Mouse (Mus musculus): ENCODE measurements around the gene Zbtb49. TPM values are rescaled to one million over a fixed set of nuclear protein-coding genes. Genes with fewer than 3 reads are reported as not detected.

Gene Zbtb49
- polyA plus RNA-seq, 1 experiment = 24.5 TPM

- Histone ChIP-seq H3K27ac (ENCODE audit: control insufficient read depth, insufficient read depth, low read depth, low read length) (no peak overlapping the region), H3K27me3 (ENCODE audit: control insufficient read depth, insufficient read depth, low read length) (no peaks in the 10 kb centered on the region), H3K4me3 (ENCODE audit: control insufficient read depth, low read depth, low read length) (no peak overlapping the region), H3K36me3 (ENCODE audit: control insufficient read depth, insufficient read depth, low read length) (no peaks in the 10 kb centered on the region; the same call in 1 of the 2 replicates), H3K4me1 (ENCODE audit: control insufficient read depth, insufficient read depth, low read length) (no peaks in the 10 kb centered on the region)
- TF ChIP-seq CTCF (IDR thresholded peaks at IDR 0.05; ENCODE audit: control insufficient read depth, insufficient read depth, insufficient replicate concordance, low read depth, low read length) (no peak), POLR2A (IDR thresholded peaks at IDR 0.05; ENCODE audit: control insufficient read depth, low read depth, low read length) (no peak)
Measured at GRCm38 (mm10) chr5:38152201-38153108, 67.8 kb downstream of the Zbtb49 start.

GRCm38 (mm10) chr5:38151264-38151663 is 69.0 kb downstream of the Zbtb49 start:
- Histone ChIP-seq H3K4me1 (ENCODE audit: control insufficient read depth, insufficient read depth, low read length) (0 out of 2 replicates have a peak, but pooled peaks cover 2% of the 10 kb centered on the region), H3K4me3 (ENCODE audit: control insufficient read depth, low read depth, low read length) (no peak overlapping the region), H3K27me3 (ENCODE audit: control insufficient read depth, insufficient read depth, low read length) (no peaks in the 10 kb centered on the region), H3K36me3 (ENCODE audit: control insufficient read depth, insufficient read depth, low read length) (no peaks in the 10 kb centered on the region; the same call in 1 of the 2 replicates), H3K27ac (ENCODE audit: control insufficient read depth, insufficient read depth, low read depth, low read length) (no peak overlapping the region)
- TF ChIP-seq CTCF (IDR thresholded peaks at IDR 0.05; ENCODE audit: control insufficient read depth, insufficient read depth, insufficient replicate concordance, low read depth, low read length) = no peak
- TF ChIP-seq POLR2A (IDR thresholded peaks at IDR 0.05; ENCODE audit: control insufficient read depth, low read depth, low read length) = no peak

DNA sequence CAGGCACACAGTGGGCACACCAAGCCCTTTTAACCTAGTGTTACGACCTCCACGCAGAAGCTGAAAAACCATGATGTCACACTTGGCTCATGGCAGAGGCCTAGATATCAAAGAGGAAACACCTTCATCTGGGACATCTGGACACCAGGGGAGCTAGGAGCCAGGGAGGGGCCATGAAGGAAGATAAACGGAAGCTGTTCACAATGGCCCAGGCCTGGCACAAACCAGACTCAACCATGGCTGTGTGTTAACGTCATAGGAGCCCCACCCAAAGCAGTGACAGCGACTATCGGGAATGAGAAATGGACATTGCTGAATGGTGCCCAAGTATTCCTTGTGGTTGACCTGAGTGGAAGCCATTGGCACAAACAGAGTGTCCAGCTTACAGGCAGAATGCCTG is 73.7 kb downstream of the Zbtb49 start:
- TF ChIP-seq POLR2A (IDR thresholded peaks at IDR 0.05; ENCODE audit: control insufficient read depth, low read depth, low read length) (no peak), CTCF (IDR thresholded peaks at IDR 0.05; ENCODE audit: control insufficient read depth, insufficient read depth, insufficient replicate concordance, low read depth, low read length) (no peak)
- Histone ChIP-seq H3K36me3 (ENCODE audit: control insufficient read depth, insufficient read depth, low read length) (no peaks in the 10 kb centered on the region; the same call in 1 of the 2 replicates), H3K4me1 (ENCODE audit: control insufficient read depth, insufficient read depth, low read length) (peaks cover 4% of the 10 kb centered on the region; the same call in 1 of the 2 replicates), H3K27me3 (ENCODE audit: control insufficient read depth, insufficient read depth, low read length) (no peaks in the 10 kb centered on the region), H3K27ac (ENCODE audit: control insufficient read depth, insufficient read depth, low read depth, low read length) (no peak overlapping the region), H3K4me3 (ENCODE audit: control insufficient read depth, low read depth, low read length) (no peak overlapping the region)

DNA sequence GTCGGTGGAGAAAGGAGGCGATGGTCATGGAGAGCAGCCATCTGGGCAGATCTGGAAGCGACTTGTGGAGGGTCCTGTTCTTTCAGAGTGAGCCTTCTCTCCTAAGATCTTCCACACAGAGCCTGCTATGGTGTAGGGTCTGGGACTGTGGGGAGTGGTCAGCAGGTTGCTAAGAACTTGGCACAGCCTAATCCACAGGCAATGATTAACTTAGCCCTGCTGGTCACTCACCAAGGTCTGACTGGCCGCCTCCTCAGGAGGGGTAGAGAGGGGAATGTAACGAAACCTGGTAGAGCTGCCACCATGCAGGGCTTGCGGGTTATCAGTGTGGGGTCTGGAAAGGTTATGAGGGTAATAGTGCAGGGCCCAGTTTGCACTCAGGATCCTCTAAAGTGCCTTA is 79.4 kb downstream of the Zbtb49 start:
- no peak overlapping the region for H3K27ac ChIP-seq (ENCODE audit: control insufficient read depth, insufficient read depth, low read depth, low read length)
- H3K4me1 ChIP-seq (ENCODE audit: control insufficient read depth, insufficient read depth, low read length) = peaks cover 1% of the 10 kb centered on the region; the same call in 1 of the 2 replicates
- TF ChIP-seq POLR2A (IDR thresholded peaks at IDR 0.05; ENCODE audit: control insufficient read depth, low read depth, low read length) (no peak), CTCF (IDR thresholded peaks at IDR 0.05; ENCODE audit: control insufficient read depth, insufficient read depth, insufficient replicate concordance, low read depth, low read length) (no peak)
- H3K4me3 ChIP-seq (ENCODE audit: control insufficient read depth, low read depth, low read length) = no peak overlapping the region
- H3K36me3 ChIP-seq (ENCODE audit: control insufficient read depth, insufficient read depth, low read length) = no peaks in the 10 kb centered on the region
- no peaks in the 10 kb centered on the region for H3K27me3 ChIP-seq (ENCODE audit: control insufficient read depth, insufficient read depth, low read length)

Other genes with a start within 250 kb of the Zbtb49 start
- gene Stx18, start 181.7 kb downstream of the Zbtb49 start, polyA plus RNA-seq (2012; rRNA removed) = 31.6 and 31.7 TPM in 2 replicates
- 42.5 and 51.6 TPM in 2 replicates for gene Nsg1, start 60.5 kb downstream of the Zbtb49 start, polyA plus RNA-seq (2012; rRNA removed)
- 313 and 361 TPM in 2 replicates for gene Lyar, start within 50 bp of the Zbtb49 start, polyA plus RNA-seq (2012; rRNA removed)
- gene Tmem128, start 39.7 kb upstream of the Zbtb49 start, polyA plus RNA-seq (2012; rRNA removed) = 52.2 and 62.5 TPM in 2 replicates
- gene Otop1, start 55.5 kb upstream of the Zbtb49 start, polyA plus RNA-seq (2012; rRNA removed) = 0.40 and 0.67 TPM in 2 replicates
- 0.04 TPM in 1 of 2 replicates, not detected in the other for gene Drd5, start 98.9 kb upstream of the Zbtb49 start, polyA plus RNA-seq (2012; rRNA removed)

Data from testis, adult 2 months (tissue).